Mouse (Mus musculus) liver (tissue): ENCODE measurements around the gene Gtpbp6.
"Not testable (repeated sequence)": the region's sequence is repeated elsewhere in the genome, so short reads cannot be mapped to it uniquely, and the experiment has no call there.

ENCODE experiments used
- DNase-seq: peaks from one replicate; pipeline ENCODE4 v3.0.0-alpha.2; 2020; ENCODE audit warnings: mixed read lengths

Gtpbp6 gene

GRCm38 (mm10) chr5:110107581-110108304 lies at the start of gene Gtpbp6:
Gtpbp6 (minus strand) TSS chr5:110108197.
- DNase-seq = peak; percentile 98

DNA sequence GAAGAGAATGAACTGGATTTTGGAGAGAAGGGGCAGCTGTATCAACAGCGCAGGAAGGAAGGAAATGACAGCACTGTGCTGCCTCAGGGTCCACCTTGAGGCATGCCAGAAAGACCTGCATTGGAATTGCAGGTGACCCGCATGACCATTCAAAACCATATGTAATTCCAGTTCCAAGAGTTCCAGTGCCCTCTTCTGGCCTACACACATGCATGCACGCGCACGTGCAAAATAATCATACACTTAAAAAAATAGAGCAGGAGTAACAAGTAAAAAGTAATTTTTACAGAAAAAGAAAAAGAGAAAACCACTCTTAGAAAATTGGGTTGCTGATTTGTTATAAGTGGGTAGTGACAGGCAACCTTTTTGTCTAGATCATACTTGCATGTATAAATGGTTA lies 35.0 kb upstream of the Gtpbp6 start:
- no peak for DNase-seq

- no peak for DNase-seq
Observed at GRCm38 (mm10) chr5:110142309-110142708, 34.3 kb upstream of the Gtpbp6 start.

DNA sequence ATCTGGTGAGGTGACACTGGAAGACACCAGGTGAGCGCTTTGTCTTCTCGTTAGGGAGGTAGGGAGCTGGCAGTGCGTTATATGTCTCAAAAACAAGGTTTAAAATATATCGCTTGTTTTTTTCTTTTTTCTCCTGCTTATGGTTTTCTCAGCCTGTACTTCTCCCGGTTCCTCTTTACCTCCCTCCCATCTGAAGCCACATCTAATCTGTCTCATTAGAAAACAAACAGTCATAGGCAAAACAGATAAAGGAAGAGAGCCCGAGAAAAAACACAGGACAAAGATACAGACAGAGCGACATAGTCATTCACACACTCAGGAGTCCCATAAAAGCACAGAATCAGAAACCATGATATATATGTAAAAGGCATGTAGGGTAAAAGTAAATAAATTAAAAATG lies 32.4 kb upstream of the Gtpbp6 start:
- DNase-seq = no peak

DNA sequence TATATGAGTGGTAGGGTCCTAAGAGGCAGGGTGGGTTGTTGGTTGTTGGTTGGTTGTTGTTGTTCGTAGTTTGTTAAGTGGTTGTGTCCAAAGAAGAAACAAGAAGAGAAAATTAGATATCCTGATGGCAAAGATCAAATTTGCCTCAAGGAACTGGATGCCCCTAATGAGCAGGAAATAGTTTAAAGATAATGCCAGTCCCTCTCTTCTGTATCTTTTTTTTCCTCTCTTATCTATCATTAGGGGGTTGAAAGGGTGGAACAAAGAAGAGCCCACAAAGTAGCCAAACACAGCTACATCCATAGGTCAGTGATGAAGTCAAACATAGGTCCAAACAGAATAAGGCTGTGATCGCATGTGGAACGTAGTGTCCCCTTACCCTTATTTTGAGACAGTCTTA lies 31.3 kb upstream of the Gtpbp6 start:
- DNase-seq = no peak

GRCm38 (mm10) chr5:110137816-110138215 lies 29.8 kb upstream of the Gtpbp6 start:
- no peak for DNase-seq

GRCm38 (mm10) chr5:110136087-110136464 lies 28.1 kb upstream of the Gtpbp6 start:
- no peak for DNase-seq

DNA sequence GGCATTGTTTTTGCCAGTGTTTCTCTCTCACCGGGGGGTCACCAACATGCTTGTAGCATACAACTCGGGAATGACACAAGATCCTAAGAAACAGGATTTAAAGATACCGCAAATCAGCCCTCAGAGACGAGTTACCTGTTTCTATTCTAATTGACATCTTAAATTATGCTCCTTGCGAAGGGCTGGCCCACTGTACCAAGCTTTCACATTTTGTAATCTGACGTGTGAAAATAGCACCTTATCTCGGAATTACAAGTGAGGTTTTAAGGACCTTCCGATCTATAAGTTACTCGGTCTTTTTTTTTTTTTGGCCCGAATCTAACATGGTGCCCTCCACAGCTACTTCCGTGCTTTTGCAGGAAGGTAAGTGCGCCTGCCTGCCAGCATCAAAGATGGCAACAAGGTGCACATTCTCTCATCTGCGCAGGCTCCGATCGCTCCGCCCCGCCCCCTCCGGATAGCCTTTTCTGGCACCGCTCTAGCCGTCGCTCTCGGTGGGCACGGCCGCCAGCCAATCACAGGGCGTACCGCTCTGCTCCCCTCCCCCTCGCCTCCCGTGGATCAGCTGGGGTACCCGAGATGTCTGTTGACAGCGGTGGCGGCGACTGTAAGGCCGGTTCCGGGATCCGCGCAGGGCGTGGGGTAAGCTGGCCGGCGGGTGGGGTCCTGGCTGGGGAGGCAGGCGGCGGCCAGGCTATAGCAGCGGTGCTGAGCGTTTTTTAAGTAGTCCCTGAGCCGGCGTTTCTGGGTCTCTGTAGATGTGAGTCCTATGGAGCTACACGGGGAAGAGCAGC lies 27.5 kb upstream of the Gtpbp6 start, which contains the start of gene Chfr:
Gene Chfr, plus strand, starts transcription at position 550 of the 794 bp plus-strand sequence.
- peak; percentile 100 for DNase-seq

GRCm38 (mm10) chr5:110122380-110122779 lies 14.4 kb upstream of the Gtpbp6 start:
- not testable (repeated sequence) for DNase-seq

GRCm38 (mm10) chr5:110109991-110110441 lies 2.0 kb upstream of the Gtpbp6 start, which contains the start of gene Zfp605:
Zfp605 (plus strand) TSS chr5:110110092.
- DNase-seq = peak; percentile 91

GRCm38 (mm10) chr5:110108305-110108628 lies 270 bp upstream of the Gtpbp6 start:
- DNase-seq = no peak

DNA sequence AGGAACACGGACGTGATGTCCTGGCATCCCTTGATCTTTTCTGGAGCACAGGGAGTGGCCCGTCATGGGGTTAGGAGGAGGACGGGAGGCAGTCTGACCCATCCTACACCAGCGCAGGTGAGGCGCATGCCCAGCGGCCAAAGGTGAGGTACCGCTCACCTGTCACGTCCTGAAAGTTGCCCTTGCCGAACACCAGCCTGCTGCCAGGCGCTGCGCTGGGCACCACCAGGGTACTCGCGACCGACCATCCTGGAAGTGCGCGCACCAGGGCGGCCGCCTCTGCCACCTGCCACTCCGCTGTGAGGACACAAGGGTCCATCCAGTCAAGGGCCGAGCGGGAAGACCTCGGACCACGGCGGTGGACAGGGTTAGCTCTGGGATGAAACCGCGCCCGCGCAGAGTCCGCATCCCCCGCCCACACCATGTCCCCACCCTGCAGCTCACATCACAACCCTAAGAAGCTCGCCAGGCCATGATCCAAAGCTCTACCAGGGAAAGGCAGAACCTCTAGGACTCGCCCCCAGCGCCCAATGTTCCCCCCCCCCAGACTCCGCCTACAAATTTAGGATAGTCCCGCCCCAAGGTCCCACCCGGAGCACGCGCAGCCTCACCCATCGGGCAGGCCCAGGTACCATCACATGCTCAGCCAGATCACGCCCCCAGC lies 964 bp downstream of the Gtpbp6 start:
- DNase-seq = no peak

DNA sequence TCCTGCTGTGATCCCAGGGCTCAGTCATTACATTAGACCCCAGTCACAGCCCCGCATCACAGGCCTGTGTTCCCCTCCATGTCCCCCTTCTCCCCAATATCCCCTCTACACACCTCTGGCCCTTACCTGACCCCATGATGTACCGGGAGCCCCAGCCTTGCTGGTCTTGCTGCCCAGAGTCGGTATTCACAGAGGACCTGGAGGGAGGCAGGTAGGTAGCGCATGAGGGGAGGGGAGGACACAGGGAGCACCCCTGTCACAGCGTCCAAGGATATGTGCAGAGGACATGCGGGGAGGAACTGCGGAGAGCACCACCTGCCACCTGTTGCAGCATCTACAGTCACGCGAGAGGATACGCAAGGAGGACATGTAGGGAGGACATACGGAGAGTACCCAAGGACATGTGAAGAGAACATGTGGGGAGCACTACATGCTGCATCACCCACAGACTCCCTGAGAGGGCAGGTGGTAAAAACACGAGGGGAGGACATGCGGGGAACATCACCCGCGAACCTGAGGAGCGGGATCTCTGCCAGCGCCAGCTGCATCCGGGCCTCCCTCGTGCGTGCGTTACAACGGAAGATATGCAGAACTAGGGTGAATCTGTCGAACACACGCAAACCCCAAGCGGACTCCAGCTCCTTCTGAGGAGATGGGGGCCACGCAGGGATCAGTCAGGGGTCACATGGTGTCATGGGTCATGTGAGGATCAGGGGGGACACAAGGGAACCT lies 1.7 kb downstream of the Gtpbp6 start:
- no peak for DNase-seq

- DNase-seq = no peak
Observed at GRCm38 (mm10) chr5:110104616-110105380, 3.2 kb downstream of the Gtpbp6 start.

DNA sequence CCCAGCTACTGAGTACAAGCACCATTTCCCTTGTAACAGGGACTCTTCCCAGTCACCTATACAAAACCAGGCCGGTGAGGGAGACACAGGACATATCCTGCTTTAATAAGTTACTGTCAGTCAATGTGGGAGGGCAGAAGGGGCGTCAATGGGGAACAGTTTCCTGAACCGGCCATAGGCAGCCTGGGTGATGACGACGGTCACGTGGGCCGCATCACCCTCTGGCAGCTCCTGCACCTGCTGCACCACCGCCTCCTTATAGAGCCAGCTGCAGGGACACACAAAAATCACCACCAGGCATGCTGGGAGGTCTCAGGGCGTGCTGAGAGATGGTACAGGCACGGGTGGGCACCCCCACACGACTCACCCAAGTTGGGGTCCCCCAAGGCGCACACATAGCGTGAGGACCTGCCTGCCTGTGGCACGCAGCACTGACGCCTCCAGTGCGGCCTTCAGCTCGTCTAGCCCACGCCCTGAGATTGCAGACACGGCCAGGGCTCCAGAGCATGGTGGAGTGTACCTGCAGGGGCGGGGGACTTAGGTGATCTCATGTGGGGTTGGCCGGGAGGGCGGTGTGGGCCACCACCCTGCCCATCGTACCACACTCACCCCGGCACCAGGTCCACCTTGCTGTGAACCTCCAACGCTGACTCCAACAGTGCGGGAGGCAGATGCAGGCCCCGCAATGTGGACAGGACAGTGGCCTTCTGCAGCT lies 3.9 kb downstream of the Gtpbp6 start:
- no peak for DNase-seq

DNA sequence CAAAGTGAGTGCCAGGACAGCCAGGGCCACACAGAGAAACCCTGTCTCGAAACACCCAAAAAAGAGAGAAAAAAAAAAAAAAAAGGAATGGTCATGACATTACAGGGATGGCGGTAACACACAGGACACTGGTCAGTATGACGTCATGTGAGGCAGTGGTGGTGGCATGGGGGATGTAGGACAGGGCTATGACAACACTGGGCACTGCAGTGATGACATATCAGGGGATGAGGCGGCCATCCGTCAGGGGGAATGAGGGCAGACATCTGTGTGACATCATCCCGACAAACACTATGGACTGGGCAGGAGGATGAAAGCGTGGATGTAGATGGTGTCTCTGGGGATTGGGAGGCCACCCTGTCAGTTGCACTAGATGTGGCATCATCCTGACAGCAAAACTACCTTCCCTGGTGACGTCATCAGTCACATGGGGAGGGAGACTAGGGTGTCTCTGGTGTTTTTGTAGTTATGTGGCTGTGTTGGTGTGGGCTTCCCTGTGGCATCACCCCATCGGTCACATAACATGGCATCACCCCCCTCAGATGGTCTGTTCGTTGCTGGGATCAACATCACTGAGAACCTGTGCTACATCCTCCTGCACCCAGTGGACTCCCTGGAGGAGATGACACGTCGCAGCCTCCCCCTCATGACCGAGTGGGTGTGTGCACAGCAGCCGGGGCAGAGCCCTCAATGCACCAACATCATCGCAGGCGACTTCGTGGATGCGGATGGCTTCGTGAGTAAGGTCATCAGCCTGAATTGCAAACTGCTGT lies 5.0 kb downstream of the Gtpbp6 start:
- no peak for DNase-seq

DNA sequence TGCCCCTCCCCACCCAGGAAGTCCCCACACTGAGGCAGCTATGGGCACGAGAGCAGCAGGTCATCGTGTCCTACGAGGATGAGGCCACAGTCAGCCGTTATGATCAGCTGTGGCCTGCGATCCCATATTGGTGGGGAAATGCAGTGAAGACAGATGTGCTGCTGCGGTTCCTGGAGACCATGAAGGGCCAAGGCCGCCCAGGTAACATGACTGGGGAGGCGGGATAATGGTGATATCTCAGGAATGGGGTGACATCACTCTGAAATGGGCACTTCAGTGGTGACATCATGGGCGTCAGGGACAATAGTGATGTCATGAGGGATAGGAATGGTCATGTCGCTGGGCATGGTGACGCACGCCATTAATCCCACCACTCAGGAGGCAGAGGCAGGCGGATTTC lies 5.6 kb downstream of the Gtpbp6 start:
- DNase-seq = no peak

GRCm38 (mm10) chr5:110101716-110102347 lies 6.2 kb downstream of the Gtpbp6 start:
- DNase-seq = peak; percentile 48

- DNase-seq = no peak
Observed at GRCm38 (mm10) chr5:110100921-110101631, 6.9 kb downstream of the Gtpbp6 start.
